Mouse (Mus musculus): ENCODE results near the gene Sdhaf2.

DNA sequence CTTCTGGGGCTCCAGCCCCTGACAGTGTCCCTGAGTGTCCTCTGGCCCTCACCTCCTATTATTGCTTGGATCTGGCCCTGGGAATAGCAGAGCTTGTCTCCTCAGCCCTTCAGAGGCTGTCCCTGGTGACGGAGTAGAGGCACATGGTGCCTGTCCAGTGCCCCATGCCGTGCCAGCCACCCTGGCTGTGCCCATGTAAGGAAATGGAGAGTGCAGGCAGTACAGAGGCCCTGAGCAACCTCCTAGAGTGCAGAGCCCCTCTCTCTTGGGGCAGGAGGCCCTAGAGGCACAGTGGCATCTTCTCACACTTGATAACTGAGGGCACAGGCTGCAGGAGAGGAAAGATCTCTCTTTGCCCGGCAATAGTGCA, 70.5 kb downstream of the Sdhaf2 start:
- no peak for TF ChIP-seq CTCF (IDR thresholded peaks at IDR 0.05; ENCODE audit: low read depth)
- TF ChIP-seq EP300 (IDR thresholded peaks at IDR 0.05; ENCODE audit: low read depth), result no peak

Data from heart, postnatal 0 days (tissue).